Mouse (Mus musculus) adipocyte (in vitro differentiated cells): ENCODE data around the gene Lss.
A peak's percentile ranks its signal among the peaks of the same experiment; 100 is the strongest.

Experiments used
- DNase-seq: peaks from one replicate; pipeline ENCODE4 v3.0.0-alpha.2; 2016; ENCODE audit warnings: low spot score

The Lss gene

DNA sequence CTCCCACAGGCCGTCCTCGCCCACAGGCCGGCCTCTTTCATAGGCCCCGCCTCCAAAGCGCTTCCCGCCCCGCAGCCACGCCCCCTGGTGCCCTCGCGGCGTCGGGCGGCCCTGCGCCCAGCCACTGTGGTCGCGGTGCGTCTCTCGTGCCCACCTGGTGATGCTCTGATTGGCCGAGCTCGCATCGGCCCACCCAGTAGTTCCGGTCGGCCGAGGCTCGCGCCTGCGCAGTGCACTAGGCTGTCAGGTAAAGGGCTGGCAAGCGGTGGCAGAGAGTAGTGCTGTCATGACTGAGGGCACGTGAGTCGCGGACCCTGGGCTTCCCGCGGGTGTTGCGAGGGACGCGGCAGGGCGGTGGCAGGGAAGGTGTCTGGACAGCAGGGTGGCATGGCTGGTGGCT is at the start of gene Lss:
Gene Lss, plus strand, starts transcription at position 214 of the 400 bp plus-strand sequence.
- peak; percentile 96 for DNase-seq

DNA sequence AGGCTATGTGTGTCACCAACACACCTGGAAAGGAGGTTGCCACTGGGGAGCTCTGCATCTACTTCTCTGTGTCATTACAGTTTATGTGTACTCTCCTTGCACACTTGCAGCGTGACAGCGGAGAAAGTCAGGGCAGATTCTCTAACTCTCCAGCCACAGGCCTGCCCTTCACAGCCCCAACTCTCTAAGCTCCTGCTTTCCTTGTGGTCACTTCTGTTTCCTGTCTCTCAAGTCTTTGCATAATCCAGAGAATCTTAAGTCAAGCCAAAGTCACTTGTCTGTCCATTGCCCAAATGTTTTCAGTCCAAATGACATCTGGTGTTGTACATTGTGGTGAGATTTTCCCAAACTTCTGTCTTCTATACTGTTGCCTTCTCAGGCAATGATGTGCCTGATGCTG is 45.1 kb upstream of the Lss start:
- DNase-seq, result no peak

DNA sequence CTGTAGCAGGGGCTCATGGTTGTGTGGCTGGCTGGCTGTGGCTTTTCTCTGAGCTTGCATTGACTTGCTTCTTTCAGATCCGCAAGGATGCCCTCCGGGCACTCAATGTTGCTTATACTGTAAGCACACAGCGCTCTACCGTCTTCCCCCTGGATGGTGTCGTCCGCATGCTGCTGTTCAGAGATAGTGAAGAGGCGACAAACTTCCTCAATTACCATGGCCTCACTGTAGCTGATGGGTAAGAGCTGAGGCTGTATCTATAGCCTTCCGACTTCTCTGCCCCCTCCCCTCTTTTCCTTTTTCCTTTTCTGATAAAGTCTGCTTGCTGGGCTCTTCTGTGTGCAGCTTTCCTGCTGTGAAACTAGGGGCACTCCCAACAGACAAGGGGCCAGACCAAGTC is 43.1 kb upstream of the Lss start:
- no peak for DNase-seq

DNA sequence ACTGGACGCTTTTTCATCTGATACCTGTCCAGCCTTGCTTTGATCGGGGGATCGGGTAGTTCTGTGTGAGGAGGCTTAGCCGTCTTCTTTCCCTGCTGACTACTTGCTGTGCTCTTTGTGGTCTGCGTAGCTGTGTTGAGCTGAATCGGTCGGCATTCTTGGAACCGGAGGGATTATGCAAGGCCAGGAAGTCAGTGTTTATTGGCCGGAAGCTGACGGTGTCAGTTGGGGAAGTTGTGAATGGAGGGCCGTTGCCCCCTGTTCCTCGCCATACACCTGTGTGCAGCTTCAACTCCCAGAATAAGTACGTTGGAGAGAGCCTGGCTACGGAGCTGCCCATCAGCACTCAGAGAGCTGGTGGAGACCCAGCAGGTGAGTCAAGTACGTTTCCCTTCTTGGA is 42.2 kb upstream of the Lss start:
- no peak for DNase-seq

DNA sequence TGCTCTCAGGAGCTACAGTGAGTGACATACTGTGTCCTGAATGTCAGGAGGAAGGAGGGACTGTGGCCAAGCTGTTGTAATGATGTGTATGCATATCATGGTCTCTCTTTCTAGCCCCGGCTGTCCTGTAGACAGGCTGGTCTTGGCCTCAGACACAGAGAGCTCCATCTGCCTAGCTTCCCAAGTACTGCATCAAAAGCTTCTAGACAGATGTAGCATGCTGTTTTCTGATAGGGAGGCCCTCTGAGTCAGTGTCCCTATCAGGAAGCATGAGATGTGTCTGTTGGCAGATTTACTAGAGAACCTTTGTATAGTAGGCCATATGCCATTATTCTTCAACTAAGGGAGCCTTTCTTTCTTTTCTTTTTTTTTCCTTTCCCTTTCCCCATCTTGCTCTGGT is 37.9 kb upstream of the Lss start:
- no peak for DNase-seq

DNA sequence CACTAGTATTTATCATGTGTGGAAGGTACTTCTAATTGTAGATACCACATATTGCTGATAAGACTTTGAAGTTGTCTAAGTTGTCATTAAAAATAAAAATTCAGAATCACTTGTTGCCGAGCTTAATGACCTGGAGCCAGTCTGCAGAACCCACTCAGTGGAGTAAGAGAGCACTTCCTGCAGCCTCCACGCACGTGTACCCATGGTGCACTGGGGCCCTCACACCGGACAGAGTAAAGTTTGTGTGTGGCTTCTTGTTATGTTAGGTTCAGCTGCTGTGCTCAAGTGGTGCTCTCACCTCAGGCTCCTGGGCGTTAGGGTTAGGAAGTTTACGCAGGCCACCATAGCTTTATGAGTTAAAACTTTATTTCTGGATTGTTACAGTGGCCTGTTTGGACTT is 35.9 kb upstream of the Lss start:
- DNase-seq, result no peak

DNA sequence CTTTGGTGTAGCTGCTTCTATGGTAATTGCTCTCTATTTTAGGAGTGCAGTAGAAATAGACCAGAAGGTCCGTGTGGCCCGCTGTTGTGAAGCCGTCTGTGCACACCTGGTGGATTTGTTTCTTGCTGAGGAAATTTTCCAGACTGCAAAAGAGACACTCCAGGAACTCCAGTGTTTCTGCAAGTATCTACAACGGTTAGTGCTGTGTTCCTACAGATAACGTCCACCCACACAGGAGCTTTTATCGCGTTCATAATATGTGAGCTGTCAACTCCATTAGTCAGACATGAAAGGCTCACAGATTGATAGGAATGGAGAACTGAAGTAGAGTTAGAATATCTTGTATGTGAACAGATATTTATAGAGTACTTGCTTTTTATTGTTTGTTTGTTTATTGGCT is 35.0 kb upstream of the Lss start:
- no peak for DNase-seq

DNA sequence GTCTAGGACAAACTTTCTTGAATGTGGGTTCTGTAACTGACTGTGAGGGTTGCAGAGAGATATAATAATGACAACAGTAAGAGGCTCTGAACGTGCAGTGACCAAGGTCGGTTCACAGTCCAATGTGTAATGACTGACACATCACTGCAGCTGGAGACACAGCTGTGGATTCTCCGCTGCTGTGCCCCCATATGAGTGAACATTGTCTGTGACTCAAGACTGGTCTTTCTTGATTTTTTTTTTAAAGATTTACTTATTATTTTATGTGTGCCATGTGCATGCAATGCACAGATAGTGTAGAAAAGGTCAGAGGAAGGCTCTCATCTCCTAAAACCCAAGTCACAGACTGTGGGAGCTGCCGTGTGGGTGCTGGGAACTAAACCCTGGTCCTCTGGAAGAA is 33.9 kb upstream of the Lss start:
- DNase-seq, result no peak

DNA sequence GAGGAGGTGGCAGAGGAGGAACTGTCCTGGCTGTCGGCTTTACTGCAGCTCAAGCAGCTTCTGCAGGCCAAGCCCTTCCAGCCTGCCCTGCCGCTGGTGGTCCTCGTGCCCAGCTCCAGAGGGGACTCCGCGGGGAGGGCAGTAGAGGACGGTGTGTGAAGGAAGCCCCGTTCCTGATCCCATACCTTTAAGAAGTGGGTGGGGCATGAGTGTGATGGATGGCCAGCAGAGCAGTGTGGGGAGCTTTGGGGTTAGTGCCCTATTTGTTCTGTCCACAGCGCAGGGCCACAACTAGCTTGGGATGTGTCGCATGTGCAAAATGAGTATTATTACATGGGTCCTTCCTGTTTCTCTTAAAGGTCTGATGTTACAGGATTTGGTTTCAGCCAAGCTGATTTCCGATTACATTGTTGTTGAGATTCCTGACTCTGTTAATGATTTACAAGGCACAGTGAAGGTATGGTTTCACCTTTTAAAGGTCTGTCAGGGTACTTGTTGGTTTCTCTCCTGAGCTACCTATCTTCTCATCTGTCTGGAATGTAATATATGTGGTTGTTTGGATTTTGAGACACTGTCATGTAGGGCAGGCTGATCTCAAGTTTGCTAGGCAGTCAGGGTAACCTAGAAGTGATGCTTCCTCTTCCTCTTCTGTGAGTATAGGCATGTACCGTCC is 27.0 kb upstream of the Lss start:
- no peak for DNase-seq

DNA sequence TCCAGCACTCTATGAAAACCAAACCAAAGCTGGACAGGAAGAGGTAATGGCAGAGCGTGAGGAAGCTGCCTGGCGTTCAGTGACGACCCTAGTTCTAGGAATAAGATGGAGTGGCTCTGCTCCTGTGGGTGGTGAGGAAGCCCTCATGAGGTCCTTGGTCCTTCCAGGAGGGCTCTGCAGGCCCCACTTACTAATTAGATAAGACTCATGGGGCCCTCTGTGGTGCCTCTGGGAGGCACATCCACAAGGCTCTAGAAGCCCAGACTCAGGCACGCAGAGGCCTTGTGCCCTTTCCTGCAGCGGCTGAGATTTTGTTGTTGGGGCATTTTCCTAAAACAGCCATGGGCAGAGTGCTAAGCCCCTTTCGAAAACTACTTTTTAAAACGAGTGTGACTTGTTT is 25.5 kb upstream of the Lss start:
- DNase-seq, result no peak

DNA sequence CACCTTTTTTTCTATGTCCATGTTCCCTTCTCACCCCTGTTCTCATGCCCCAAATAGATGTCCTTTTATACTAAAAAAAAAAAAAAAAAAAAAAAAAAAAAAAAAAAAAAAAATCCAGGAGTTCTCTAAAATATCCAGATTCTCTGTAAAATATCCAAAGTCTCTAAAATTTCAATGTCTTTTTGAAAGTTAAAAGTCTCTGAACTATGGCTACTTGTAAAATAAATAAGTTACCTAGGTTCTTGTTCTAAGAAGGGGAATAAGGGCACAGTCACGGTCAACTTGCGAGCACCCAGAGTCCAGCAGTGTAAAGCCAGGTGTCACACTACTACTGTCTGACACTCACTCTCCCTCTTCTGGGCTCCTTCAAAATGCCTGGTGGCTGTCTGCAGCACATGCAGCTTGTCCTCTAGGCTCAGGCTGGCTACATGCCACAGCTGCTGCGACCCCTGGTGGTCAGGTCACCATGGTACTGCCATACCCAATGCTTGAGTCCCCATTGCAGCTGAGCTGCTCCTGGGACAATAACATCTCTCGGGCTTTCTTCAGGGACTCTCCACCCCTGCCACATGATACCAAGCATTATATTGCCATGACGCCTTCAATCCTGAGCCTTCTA is 18.3 kb upstream of the Lss start:
- peak; percentile 53 for DNase-seq

DNA sequence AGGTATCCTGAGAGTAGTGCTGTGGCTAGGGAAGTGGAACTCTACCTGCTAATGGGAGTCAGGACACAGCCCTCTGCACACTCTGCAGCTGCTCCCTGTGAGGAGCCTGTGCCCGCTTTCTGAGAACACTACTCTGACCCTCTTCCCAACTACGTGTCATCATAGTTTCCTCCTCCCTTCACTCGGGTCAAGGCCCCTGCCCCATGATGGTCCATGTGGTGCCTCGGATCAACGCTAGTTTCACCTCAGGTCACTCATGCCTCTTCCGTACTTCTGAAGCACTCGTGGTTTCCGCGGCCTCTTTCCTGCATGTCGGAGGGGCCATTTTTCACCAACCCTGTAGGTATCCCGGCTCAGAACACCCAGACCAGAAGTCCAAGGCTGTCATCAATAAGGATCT is 466 bp upstream of the Lss start:
- DNase-seq, result no peak

DNA sequence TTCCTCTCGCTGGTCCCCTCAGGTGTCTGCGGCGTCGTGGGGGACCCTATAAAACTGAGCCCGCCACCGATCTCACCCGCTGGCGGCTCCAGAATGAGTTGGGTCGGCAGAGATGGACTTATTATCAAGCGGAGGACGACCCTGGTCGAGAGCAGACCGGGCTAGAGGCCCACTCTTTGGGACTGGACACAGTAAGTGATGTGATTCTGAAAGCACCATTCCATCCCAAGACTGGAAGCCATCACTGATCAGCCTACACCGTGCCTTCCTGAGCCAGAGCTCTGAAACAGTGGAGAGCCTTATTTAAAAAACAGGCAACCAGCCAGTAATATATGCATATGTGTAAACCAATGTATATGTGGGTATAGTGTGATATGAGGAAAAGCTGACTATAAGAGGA is 440 bp downstream of the Lss start:
- DNase-seq, result peak; percentile 8

DNA sequence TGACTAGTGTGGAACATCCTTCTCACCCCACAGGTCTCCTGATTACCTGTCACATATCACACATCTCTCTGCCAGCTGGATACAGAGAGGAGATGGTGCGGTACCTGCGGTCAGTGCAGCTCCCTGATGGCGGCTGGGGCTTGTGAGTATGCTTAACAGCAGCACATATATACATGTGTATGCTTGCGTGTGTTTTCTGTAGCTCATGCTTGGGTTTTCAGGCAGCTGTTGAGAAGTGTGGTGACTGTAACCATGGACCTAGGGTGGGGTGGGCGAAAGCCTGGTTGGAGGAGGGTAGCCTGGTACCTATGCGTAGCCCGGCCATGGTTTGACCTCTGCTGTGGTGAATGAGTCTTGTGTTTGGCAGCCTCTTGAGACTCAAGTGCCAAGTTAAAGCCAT is 4.1 kb downstream of the Lss start:
- DNase-seq, result no peak

DNA sequence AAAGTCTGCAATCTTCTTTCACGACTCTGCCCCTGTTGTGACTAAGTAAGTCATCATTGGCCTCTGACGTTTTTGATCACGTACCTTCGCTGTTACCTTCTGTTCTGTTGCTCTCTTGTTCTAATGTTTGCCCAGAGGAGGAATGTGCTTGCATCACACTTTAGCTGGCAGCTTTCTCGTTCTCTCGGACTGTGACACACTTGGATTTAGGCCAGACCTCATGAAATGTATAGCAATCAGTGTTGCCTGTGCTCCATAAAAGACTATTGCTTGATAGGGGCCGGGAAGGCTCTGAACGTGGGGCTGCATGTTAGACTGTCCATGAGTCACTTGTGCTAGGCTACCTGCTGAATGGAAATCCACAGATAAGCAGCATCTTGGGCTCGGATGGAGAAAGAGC is 6.2 kb downstream of the Lss start:
- DNase-seq, result peak; percentile 82

DNA sequence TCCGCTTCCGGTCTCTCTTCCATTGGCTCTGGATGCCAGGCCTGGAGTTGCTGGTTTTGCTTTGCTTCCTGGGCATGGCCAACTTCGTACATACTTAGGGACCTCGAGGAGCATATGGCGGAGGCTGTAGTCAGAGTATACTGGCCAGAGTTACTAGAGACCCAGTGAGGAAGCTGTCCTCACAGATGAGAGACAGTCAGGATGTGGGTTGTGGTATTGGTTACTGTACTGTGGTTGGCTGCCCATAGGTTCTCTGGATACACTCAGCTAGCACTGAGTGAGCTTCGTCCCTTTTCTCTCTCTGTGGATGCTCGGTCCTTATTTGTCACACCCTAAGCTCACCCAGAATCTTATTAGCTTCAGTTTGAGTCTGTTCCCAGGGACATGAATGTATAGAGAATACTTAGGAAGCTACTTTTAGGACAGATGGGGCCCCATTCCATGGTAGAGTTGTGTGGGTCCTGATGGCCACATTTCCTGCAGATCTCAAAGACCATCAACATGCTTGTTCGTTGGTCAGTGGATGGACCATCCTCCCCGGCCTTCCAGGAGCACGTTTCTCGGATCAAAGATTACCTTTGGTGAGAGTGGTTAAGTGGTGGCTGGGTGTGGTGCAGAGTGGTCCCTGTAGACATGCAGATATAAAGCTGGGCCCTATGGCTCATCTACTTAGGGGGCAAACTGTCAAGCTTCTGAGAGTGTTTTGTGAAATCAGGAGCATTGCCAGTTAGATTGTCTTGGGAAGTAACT is 10.1 kb downstream of the Lss start:
- DNase-seq, result no peak

DNA sequence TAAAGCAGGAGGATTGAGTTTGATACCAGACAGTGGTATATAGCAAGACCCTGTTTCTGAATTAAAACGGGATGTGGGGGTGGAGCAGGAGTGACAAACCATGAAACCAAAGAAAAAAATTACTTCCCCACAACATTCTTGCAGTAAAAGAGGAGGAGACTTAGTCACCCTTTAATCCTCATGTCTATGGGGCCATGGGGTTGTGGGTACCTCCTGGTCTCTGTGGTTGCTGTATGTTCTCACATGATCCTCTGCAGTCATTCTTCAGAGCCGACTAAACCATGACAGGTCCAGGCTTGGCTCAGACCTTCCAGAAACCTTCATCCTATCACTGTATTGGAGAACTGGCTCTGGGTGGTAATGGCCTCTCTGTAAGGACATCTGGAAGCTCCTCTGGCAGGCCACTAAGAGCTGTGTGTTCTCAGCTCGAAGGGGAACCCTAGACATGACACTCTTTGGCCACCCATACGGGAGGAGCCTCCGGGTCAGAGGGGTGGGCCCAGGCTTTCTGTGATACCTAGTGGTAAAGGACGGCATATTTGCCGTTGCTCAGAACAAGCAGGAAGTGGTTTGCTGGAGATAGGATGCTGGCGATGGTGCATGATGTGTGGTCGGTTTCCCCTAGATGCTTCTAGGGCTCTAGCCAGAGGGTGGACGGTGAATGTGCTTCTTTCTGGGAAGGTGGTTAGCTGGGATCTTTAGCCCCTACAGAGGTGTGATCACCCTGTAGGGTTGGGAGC is 11.4 kb downstream of the Lss start:
- no peak for DNase-seq

DNA sequence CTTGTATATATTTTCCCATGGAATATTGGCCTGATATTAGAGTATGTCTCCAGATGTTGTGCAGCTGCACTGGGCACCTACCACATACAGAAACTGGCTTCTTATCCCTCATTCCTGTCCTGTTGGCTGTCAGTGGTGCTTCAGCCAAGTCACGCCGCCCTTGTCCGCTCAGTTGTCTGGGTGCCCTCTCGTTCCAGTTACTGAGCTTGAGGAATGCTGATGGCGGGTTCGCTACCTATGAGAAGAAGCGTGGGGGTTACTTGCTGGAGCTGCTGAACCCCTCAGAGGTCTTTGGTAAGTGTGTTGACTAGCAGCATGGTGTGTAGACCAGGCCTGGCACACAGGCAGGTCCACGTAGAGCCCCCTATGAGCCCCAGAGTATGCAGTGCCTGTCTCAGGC is 15.2 kb downstream of the Lss start:
- DNase-seq, result no peak

DNA sequence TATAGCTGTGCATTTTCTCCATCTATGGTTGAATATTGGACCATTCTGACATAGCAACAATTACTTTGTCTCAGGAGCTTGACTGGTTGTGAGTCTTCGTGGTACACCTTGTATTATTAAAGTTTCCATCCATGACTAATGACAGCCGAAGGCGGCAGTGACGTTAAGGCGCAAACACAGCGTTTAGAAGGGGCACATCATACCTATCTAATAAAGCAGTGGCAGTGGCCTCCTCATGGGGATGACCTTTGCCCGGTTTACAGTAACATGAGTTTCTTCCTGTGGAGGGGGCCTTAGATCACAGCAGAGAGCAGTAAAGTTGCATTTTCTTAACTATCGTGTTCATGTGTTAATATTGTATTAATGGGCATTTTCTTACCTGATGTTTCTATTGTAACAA is 16.8 kb downstream of the Lss start:
- no peak for DNase-seq

DNA sequence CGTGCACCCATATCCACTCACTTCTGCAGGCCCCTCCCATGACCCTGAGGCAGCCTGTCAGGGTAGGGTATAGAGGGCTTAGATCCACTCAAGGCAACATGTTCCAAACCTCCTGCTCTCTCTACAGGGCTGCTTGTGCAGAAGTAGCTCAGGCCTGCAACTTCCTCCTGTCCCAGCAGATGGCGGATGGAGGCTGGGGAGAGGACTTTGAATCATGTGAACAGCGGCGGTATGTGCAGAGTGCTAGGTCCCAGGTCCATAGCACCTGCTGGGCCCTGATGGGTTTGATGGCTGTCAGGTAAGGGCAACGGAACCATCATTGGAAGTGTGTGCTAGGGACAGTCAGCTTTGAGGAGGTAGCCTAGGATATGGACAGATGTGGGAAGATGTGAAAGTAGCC is 19.1 kb downstream of the Lss start:
- no peak for DNase-seq

DNA sequence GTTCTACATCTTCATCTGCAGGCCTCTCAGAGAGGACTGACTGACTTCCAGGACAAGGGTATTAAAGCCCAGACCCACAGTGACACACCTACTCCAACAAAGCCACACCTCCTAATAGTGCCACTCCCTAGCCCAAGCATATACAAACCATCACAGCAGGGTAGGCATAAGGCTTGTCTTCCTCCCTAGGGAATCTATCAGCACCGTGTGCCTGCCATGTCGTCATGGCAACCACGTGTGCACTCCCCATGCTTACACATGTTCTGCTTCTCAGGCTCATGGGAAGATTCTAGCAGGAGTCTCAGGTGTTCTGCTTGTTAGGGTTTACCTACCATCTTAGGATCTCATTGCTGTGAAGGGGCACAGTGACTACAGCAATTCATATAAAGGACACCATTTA is 20.2 kb downstream of the Lss start:
- no peak for DNase-seq

DNA sequence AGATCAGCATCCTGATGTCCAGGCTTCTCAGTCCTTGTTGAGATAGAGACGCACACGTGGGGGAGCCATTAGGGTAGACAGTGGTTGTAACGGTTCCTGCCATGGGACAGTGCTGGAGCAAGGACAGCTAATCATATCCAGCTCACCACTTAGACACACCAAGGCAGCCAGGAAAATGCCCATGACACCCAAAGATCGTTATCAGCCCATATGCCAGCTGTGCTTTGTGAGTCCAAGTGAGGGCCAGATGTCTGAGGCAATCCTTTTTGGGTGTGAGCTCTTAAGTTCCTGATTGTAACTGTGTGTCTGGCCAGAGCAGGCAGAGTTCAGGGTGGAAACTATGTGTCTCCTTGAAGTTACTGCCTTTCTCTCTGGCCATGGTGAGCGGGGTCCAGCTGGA is 22.7 kb downstream of the Lss start:
- DNase-seq, result peak; percentile 5

DNA sequence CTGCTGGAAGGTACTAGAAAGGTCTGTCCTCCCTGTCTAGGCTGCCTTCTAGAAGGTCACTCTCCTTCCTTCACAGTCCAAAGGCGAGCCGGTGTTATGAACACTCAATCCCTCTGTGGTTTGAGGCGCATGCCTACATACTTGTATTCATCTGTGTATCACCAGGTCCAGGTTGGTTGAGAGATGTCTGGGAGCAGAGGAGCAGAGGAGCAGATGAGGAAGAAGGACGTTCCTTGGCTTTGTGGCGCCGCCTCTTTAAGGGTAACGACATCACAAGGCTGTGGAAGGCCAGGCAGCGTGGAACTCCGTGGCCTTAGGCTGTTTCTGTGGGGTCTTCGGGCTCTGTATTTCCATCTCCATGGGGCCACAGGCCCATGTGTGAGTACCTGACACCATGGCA is 30.6 kb downstream of the Lss start, which contains the start of gene Spatc1l:
Gene Spatc1l, plus strand, starts transcription at position 301 of the 400 bp plus-strand sequence.
- DNase-seq, result no peak
